Mouse (Mus musculus): ENCODE measurements around the gene Cyp4f39.
A peak's percentile ranks its signal among the peaks of the same experiment; 100 is the strongest.

DNA sequence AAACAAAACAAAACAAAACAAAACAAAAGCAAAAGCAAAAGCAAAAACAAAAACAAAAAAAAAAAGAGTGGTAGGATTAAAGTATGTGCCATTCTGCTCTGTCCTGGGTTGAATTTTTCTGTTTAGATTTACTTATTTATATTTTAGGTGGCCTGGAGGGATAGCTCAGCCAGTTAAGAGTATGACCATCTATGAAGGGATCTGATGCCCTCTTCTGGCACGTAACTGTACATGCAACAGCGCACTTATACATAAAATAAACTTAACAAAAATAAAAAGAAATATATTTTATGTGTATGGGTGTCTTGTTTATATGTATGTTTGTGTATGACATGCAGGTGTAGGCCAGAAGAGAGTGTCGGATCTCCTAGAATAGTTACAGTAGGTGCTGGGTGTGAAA lies 20.6 kb upstream of the Cyp4f39 start:
- TF ChIP-seq EP300 (optimal IDR thresholded peaks at IDR 0.05) (no peak), CTCF (IDR thresholded peaks at IDR 0.05; ENCODE audit: low read depth) (peak; percentile 75)

Data from stomach, postnatal 0 days (tissue).